Mouse (Mus musculus) embryonic facial prominence, embryonic 13.5 days (tissue): ENCODE results near the gene Mgrn1. TPM values are rescaled to one million over a fixed set of nuclear protein-coding genes. Genes with fewer than 3 reads are reported as not detected.
A peak's percentile ranks its signal among the peaks of the same experiment; 100 is the strongest.

Source experiments
- ATAC-seq: fragments of 200-750 bp; cut with Nextera tagmentation; 2 replicates; pipeline ENCODE4 v1.8.0; 2017; ENCODE audit warnings: low read depth; ENCODE audit not compliant: insufficient number of reproducible peaks, insufficient read depth, low FRiP score, low TSS enrichment
- H3K27ac ChIP-seq: fragments of 300-500 bp; sonication (generic); 2 replicates; pipeline ENCODE4 v1.5.1; 2015; ENCODE audit warnings: moderate library complexity, mild to moderate bottlenecking, inconsistent platforms
- H3K27me3 ChIP-seq: fragments of 300-500 bp; sonication (generic); 2 replicates; pipeline ENCODE4 v1.6.1; 2015; ENCODE audit warnings: mild to moderate bottlenecking, inconsistent platforms
- H3K36me3 ChIP-seq: fragments of 300-500 bp; sonication (generic); 2 replicates; pipeline ENCODE4 v1.6.1; 2015; ENCODE audit warnings: mild to moderate bottlenecking, inconsistent platforms
- H3K4me1 ChIP-seq: fragments of 300-500 bp; sonication (generic); 2 replicates; pipeline ENCODE4 v1.6.1; 2015; ENCODE audit warnings: inconsistent platforms
- H3K4me2 ChIP-seq: fragments of 300-500 bp; sonication (generic); 2 replicates; pipeline ENCODE4 v1.6.1; 2015; ENCODE audit warnings: moderate library complexity, mild to moderate bottlenecking, inconsistent platforms
- H3K4me3 ChIP-seq: fragments of 300-500 bp; sonication (generic); 2 replicates; pipeline ENCODE4 v1.5.1; 2015; ENCODE audit warnings: mild to moderate bottlenecking, inconsistent platforms
- H3K9ac ChIP-seq: fragments of 300-500 bp; sonication (generic); 2 replicates; pipeline ENCODE4 v1.6.1; 2015; ENCODE audit warnings: mild to moderate bottlenecking, inconsistent platforms
- H3K9me3 ChIP-seq: fragments of 300-500 bp; sonication (generic); 2 replicates; pipeline ENCODE4 v1.6.1; 2016; ENCODE audit warnings: inconsistent platforms
- WGBS: fragments of 180-500 bp; shearing (Covaris S2); methylation state at CpG from one replicate; pipeline ENCODE4 v1.1.7; 2015; ENCODE audit warnings: mixed read lengths; 5-methylcytosine and 5-hydroxymethylcytosine counted together
- polyA plus RNA-seq: library from polyadenylated mRNA; unstranded; fragments of >200 nt; fragmentation: Nextera tagmentation; extraction: Ambion mirVana; gene quantifications from 2 replicates; pipeline ENCODE4 v1.2.1, GENCODE M21; 2015

The Mgrn1 gene
- polyA plus RNA-seq, 1 experiment from 2014 or later = 87.7 TPM

DNA sequence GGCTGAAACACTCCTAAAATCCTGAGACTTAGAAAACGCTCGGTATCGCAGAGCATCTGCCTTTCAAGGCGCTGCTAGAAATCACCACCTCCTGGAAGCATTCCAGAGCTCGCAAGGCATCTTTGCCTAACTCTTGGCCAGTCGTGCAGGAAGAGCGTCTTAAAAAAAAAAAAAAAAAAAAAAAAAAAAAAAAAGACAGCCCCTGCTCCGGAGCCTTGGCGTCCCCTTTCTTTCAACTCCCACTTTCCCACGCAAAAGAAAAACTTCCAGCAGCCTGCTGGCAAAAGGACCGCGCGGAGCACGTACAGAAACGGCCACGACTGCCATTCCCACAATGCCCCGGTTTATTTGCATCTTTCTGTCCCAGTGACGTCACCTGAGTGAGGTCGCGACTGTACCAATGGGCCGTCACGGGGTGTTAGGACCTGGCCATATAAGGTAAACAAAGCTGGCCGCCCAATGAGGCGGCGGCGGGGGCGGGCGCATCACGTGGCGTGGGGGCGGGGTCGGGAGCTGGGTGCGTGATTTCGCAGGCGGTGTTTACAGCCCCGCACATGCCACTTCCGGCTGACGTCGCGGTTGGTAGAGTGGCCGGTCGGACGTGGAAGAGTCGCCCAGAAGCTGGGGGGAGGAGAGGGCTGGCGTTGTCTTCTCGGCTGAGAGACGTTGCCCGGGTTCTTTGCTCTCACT is 5.8 kb upstream of the Mgrn1 start, which contains the start of gene Ubald1:
Gene Ubald1, minus strand, starts transcription at position 180 of the 690 bp plus-strand sequence.
- Histone ChIP-seq H3K36me3 (peaks cover 12% of the 10 kb centered on the region), H3K9ac (peak within 1 kb of the TSS; percentile 96), H3K4me1 (peaks cover 41% of the 10 kb centered on the region), H3K9me3 (no peaks in the 10 kb centered on the region), H3K4me3 (peak within 1 kb of the TSS; percentile 83), H3K4me2 (peak within 1 kb of the TSS; percentile 68), H3K27ac (peak within 1 kb of the TSS; percentile 100), H3K27me3 (no peaks in the 10 kb centered on the region)
- ATAC-seq = peak; percentile 87
- WGBS = under 1% methylated on average over 48 of the region's 48 CpGs

DNA sequence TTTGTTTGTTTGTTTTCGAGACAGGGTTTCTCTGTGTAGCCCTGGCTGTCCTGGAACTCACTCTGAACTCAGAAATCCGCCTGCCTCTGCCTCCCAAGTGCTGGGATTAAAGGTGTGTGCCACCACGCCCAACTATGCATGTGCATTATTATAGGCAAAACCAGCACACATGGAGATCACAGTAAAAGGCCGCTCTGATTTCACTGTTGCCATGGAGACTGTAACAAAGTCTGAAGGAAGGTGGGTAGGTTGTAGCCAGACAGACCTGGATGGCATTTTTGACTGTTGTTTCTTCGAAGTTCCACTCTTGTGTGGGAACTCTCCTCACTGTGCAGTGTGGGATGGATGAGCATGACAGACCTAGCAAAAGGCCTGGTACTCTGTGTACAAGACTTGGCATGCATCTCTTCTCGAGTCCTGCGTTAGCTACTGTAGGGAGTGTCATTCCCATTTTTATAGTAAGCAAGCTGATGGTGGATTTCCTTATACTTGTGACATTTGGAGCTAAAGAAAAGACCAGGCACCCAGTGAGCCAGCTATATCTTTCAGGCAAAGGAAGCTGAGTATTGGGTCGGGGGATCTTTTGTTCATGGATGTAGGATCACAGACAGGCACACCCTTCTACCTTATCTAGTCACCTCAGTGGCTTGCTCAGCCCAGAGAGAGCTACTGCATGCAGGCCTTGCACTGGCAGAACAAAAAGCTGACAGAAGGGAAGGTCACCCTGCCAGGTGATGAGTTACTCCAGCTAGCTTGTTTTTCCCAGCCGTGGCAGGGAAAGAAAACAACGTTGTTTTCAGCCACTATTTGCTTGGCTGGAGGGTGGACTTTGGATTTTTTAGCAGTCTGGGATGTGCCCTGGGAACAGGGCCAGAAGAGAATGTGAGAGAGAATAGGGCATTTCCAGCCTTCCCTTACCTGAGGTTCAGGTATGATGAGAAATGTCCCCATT is 4.4 kb upstream of the Mgrn1 start:
- peak overlapping the region; percentile 83 for H3K4me3 ChIP-seq
- H3K4me2 ChIP-seq = peak overlapping the region; percentile 68
- no peak for ATAC-seq
- peak overlapping the region; percentile 97 for H3K27ac ChIP-seq
- no peaks in the 10 kb centered on the region for H3K27me3 ChIP-seq
- H3K9me3 ChIP-seq = no peaks in the 10 kb centered on the region
- peaks cover 30% of the 10 kb centered on the region for H3K4me1 ChIP-seq
- no peaks in the 10 kb centered on the region for H3K36me3 ChIP-seq
- peak overlapping the region; percentile 96 for H3K9ac ChIP-seq
- 74% methylated on average over 10 of the region's 10 CpGs for WGBS

DNA sequence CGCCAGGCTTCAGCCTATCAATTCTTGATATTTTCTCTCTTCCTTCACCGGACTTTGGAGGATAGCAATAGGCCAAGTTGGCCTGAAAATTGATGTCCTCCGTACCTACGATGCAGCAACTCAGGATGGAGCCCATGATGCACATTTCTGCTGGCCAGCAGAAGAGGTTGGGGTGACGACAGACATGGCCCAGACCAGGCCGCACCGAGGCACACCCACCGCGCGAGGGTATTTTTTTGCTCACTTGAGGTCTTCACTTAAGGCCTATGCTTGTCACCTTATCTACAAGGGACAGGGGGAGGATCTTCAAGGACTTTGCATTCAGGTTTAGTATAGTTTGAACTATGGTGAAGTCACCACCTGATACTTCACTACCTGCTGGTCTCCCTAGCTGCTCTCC is 1.1 kb upstream of the Mgrn1 start:
- peaks cover 33% of the 10 kb centered on the region for H3K4me1 ChIP-seq
- no peaks in the 10 kb centered on the region for H3K9me3 ChIP-seq
- H3K9ac ChIP-seq = no peak overlapping the region
- WGBS = 92% methylated on average over 10 of the region's 10 CpGs
- H3K27me3 ChIP-seq = no peaks in the 10 kb centered on the region
- no peak overlapping the region; the same call in 1 of the 2 replicates for H3K27ac ChIP-seq
- peaks cover 5% of the 10 kb centered on the region; the same call in 1 of the 2 replicates for H3K36me3 ChIP-seq
- H3K4me2 ChIP-seq = no peak overlapping the region
- ATAC-seq = no peak
- H3K4me3 ChIP-seq = no peak overlapping the region

DNA sequence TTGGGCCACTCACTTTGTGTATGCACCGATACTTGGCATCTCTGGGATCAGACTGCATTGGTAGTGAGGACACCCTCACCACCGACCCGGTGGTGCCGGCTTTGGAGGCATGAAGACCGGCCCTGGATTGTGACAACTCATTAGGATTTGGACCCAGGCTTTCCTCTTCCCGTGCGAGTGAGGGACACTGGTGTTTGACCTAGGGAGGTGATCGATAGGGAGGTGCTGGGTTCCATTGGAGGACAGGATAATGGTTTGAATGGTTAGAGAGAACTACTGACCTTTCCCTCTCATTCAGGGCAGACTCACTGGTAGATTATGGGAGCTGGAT is 606 bp downstream of the Mgrn1 start:
- Histone ChIP-seq H3K9ac (peak overlapping the region; percentile 94), H3K27me3 (no peaks in the 10 kb centered on the region), H3K9me3 (no peaks in the 10 kb centered on the region), H3K4me1 (peaks cover 32% of the 10 kb centered on the region), H3K27ac (peak overlapping the region; percentile 82; the same call in 1 of the 2 replicates), H3K4me3 (peak overlapping the region; percentile 75), H3K4me2 (peak overlapping the region; percentile 84), H3K36me3 (peaks cover 9% of the 10 kb centered on the region; the same call in 1 of the 2 replicates)
- no peak for ATAC-seq
- 2% methylated on average over 8 of the region's 8 CpGs for WGBS

DNA sequence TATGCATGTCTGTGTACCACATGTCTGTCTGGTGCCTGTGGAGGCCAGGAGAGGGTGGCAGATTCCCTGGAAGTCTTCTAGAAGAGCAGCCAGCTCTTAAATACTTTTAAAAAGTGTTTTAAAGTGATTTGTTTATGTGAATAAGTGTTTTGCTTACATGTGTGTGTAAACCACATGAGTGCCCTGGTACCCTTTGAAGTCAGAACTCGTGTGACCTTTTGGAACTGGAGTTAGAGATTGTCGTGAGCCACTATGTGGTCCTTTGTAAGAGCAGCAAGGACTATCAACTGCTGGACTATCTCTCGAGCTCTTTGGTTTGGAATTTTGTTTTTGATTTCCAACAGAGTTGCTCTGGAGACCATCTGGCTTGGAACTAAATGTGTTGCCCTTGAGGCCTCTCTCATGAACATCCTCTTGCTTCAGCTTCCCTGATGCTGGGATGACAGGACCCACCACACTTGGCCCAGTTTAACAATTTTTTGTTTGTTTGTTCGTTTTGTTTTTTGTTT is 4.2 kb downstream of the Mgrn1 start:
- 53% methylated on average over 4 of the region's 4 CpGs for WGBS
- ATAC-seq = no peak
- peaks cover 15% of the 10 kb centered on the region; the same call in 1 of the 2 replicates for H3K36me3 ChIP-seq
- H3K4me3 ChIP-seq = no peak overlapping the region
- H3K4me2 ChIP-seq = no peak overlapping the region
- no peaks in the 10 kb centered on the region for H3K27me3 ChIP-seq
- peaks cover 32% of the 10 kb centered on the region for H3K4me1 ChIP-seq
- no peaks in the 10 kb centered on the region for H3K9me3 ChIP-seq
- peak overlapping the region; percentile 39; the same call in 1 of the 2 replicates for H3K27ac ChIP-seq
- no peak overlapping the region for H3K9ac ChIP-seq

DNA sequence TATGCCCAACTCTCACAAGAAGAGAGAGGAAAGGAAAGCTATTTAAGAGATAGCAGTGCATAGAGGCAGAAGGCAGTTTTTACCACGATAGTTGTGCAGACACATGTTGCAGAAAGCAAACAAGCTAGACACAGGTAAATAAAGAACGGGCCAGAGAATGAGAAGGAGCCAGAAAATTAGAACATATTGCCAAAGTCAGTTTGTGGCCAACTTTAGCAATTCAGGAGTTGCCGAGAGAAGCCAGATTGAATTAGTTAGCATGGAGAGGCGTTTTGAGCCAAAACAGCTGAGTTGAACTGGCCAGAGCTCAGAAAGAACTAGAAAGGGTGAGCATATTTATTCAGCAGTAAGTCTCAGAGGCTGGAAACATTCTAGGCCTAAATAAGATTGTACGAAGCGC is 6.1 kb downstream of the Mgrn1 start:
- peaks cover 29% of the 10 kb centered on the region for H3K4me1 ChIP-seq
- no peaks in the 10 kb centered on the region for H3K9me3 ChIP-seq
- peaks cover 17% of the 10 kb centered on the region; the same call in 1 of the 2 replicates for H3K36me3 ChIP-seq
- WGBS = 80% methylated on average over 6 of the region's 6 CpGs
- no peak overlapping the region for H3K4me2 ChIP-seq
- H3K4me3 ChIP-seq = no peak overlapping the region
- no peak overlapping the region for H3K9ac ChIP-seq
- ATAC-seq = no peak
- H3K27ac ChIP-seq = no peak overlapping the region
- no peaks in the 10 kb centered on the region for H3K27me3 ChIP-seq

DNA sequence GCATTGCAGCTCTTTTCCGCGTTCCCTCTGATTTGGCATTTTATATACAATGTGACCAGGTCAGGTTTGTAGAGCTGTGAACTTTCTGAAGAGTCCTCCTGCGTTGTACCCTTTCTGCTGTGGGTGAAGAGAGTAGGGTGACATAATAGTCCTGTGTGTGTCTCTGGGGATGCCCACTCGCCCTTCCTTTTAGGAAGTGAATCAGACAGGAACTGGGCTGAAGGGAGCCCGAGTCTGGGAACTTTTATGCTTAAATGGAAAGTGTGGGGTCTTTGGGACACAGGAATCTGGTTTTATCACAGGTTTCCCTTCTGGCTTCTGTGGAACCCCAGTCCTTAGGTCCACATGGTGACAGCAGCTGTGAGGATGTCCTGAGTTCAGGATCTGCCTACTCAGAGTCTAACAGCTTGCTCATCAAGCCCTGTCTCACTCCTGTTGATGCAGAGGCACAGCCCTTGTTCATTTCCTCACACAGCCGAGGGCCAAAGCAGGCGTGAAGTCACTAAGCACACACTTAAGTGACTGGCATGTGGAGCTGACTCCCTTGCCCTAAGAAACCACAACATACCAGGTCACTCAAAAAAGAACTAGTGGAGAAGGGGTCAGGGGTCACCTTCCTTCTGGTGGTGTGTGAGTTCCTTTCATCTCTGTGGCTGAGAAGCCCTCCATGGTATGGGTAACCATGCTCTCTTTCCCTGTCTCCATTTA is 8.3 kb downstream of the Mgrn1 start:
- WGBS = 80% methylated on average over 7 of the region's 7 CpGs
- Histone ChIP-seq H3K4me2 (no peak overlapping the region), H3K36me3 (peaks cover 17% of the 10 kb centered on the region; the same call in 1 of the 2 replicates), H3K4me3 (no peak overlapping the region), H3K27me3 (no peaks in the 10 kb centered on the region), H3K4me1 (peaks cover 13% of the 10 kb centered on the region), H3K9me3 (no peaks in the 10 kb centered on the region), H3K27ac (no peak overlapping the region), H3K9ac (no peak overlapping the region)
- ATAC-seq = no peak

DNA sequence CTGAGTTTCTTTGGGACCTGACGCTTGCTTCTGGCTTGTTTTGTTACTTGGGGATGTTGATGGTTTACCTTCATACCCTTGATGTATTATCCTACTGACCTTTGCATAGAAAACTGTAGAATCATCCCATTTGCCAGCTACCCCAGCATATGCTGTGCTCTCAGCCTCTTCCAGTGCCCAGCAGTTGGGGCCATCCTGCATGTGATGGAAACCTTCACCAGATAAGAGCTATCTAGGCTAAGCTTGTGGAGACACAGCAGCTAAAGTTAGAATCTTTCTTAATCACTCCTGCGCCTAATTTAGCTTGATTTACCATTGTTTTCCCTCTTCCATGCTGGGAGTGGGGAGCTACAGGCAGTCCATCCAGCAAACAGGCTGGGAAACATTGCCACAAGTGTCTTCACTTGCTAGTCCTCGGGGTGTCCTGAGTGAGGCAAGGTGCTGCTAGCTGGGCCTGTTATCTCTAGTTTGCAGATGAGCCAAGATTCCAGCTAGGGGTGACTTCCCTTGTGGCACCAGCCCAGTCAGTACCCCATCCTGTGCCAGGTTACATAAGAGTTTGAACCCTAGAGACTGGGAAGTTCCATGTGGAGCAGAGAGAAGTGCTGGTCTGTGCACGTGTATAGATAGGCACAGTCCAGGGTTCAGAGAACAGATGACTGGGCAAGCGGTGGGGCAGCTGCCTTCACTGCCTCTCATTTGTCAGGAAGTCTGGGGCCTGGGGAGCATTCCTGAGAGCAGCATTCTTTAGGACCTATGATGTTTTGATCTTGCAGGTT is 10.4 kb downstream of the Mgrn1 start:
- Histone ChIP-seq H3K27me3 (no peaks in the 10 kb centered on the region), H3K4me2 (no peak overlapping the region), H3K27ac (0 out of 2 replicates have a peak overlapping the region, but pooled peaks have one; percentile 5), H3K4me1 (peaks cover 7% of the 10 kb centered on the region; the same call in 1 of the 2 replicates), H3K9ac (no peak overlapping the region), H3K9me3 (no peaks in the 10 kb centered on the region), H3K4me3 (no peak overlapping the region), H3K36me3 (peaks cover 11% of the 10 kb centered on the region; the same call in 1 of the 2 replicates)
- WGBS = 74% methylated on average over 5 of the region's 5 CpGs
- ATAC-seq = no peak

DNA sequence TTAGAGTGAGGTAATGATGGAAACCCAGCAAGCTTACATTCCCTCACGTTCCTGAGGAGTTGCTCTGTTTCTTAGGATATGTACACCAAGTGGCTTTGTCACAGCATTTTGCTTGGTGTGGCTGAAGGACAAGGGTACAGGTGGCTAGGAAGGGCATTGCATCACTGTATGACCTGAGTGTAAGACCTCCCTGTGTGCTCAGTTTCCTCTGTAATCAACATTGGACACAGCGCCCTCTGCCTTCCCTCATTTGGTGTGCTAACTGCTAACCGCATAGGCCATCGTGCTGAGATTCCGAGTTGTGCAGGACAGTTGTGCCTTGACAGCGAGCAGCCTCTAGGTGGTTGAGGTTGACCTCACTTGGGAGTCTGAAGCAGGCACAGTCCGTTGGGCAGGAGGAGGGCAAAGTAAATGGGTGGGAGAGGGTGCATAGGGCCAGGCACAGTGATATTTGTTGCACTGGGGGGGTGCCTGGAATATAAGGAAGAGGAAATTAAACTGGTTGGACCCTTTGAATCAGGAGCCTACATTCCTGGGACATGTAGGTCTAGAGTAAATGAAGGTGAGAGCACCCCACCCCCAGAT is 11.2 kb downstream of the Mgrn1 start:
- H3K4me1 ChIP-seq = peaks cover 5% of the 10 kb centered on the region; the same call in 1 of the 2 replicates
- no peaks in the 10 kb centered on the region for H3K9me3 ChIP-seq
- no peaks in the 10 kb centered on the region for H3K27me3 ChIP-seq
- no peak overlapping the region for H3K4me2 ChIP-seq
- H3K36me3 ChIP-seq = peaks cover 11% of the 10 kb centered on the region; the same call in 1 of the 2 replicates
- H3K9ac ChIP-seq = no peak overlapping the region
- no peak for ATAC-seq
- H3K4me3 ChIP-seq = no peak overlapping the region
- H3K27ac ChIP-seq = no peak overlapping the region
- 59% methylated on average over 7 of the region's 7 CpGs for WGBS

DNA sequence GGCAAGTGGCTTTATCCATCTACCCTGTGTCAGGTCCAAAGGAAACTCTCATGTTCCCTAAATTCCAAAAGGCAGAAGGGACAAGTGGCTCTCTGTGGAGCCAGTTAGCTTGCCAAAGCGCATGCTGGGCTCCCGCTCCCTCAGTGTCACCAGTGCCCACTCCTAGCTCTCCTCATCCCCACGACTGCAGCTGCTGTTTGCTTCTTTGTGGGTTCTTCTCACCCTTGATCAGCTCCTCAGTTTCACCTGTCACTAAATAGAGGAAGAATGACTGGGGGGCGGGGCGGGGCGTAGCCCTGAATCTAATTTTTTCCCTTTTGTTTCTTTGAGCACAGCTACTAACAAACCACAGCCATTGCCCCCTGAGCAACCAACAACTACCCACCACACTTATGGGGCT is 12.8 kb downstream of the Mgrn1 start:
- Histone ChIP-seq H3K9ac (no peak overlapping the region), H3K4me3 (no peak overlapping the region), H3K4me2 (no peak overlapping the region), H3K27ac (no peak overlapping the region), H3K27me3 (no peaks in the 10 kb centered on the region), H3K36me3 (peaks cover 11% of the 10 kb centered on the region; the same call in 1 of the 2 replicates), H3K9me3 (no peaks in the 10 kb centered on the region), H3K4me1 (peaks cover 4% of the 10 kb centered on the region; the same call in 1 of the 2 replicates)
- 95% methylated on average over 6 of the region's 6 CpGs for WGBS
- ATAC-seq = no peak
